Mouse (Mus musculus) olfactory bulb, adult 2 months (tissue): ENCODE results near the gene Cep131.

Source experiments
- CTCF ChIP-seq: fragments of 200-500 bp; IDR thresholded peaks from 2 replicates; pipeline ENCODE4 v1.5.1; 2012; ENCODE audit warnings: low read depth, mild to moderate bottlenecking, low read length, moderate library complexity; ENCODE audit not compliant: insufficient read depth
- POLR2A ChIP-seq: fragments of 200-500 bp; IDR thresholded peaks from 2 replicates; pipeline ENCODE4 v1.6.1; 2012; ENCODE audit warnings: mild to moderate bottlenecking, low read depth, low read length, moderate library complexity; ENCODE audit not compliant: insufficient read depth

GRCm38 (mm10) chr11:120053846-120054245 lies 32.8 kb downstream of the Cep131 start:
- no peak for TF ChIP-seq CTCF
- no peak for TF ChIP-seq POLR2A
